ENCODE assay signal across 25 mouse cellular contexts in genomic region chr19:17347852-17348251, GRCm38 (mm10).
"Had no signal": no experiment of that assay in that cellular context is flagged by ENCODE, and none has a peak within 500 bp of the region (broad histone marks: within the 10 kb centered on the region; RNA-seq: fewer than 3 reads in every experiment).

No protein-coding gene starts in this region.

- H3K9me3 ChIP-seq: heart, embryonic 13.5 days; heart, embryonic 15.5 days; hindbrain, embryonic 13.5 days; hindbrain, embryonic 15.5 days; kidney, embryonic 15.5 days; limb, embryonic 10.5 days; limb, embryonic 12.5 days had no signal

- H3K27me3 ChIP-seq: heart, embryonic 13.5 days; heart, embryonic 15.5 days; hindbrain, embryonic 13.5 days; hindbrain, embryonic 15.5 days; kidney, embryonic 15.5 days; limb, embryonic 12.5 days had no signal

- H3K9ac ChIP-seq: heart, embryonic 13.5 days; heart, embryonic 15.5 days; hindbrain, embryonic 13.5 days; hindbrain, embryonic 15.5 days; kidney, embryonic 15.5 days; limb, embryonic 12.5 days had no signal

- H3K27ac ChIP-seq: gastrocnemius, adult 2 months; heart, adult 2 months; heart, embryonic 13.5 days; heart, embryonic 15.5 days; hindbrain, embryonic 13.5 days; hindbrain, embryonic 15.5 days; hindbrain, postnatal 0 days; kidney, embryonic 15.5 days; kidney, postnatal 0 days; limb, embryonic 10.5 days; limb, embryonic 12.5 days had no signal

- DNase-seq: gastrocnemius, adult 2 months; gastrocnemius, postnatal 10 days; gastrocnemius, postnatal 25 days; heart, adult 2 months; heart, postnatal 14 days; heart, postnatal 36 days; kidney, adult 11 months; kidney, adult 2 months; kidney, adult 9 months; kidney, postnatal 14 days; kidney, postnatal 36 days; layer of hippocampus, adult 9-11 months; layer of hippocampus, postnatal 36 days; liver had no signal

- H3K4me3 ChIP-seq: gastrocnemius, adult 2 months; heart, adult 2 months; heart, embryonic 13.5 days; heart, embryonic 15.5 days; hindbrain, embryonic 13.5 days; hindbrain, embryonic 15.5 days; kidney, embryonic 15.5 days; limb, embryonic 10.5 days; limb, embryonic 12.5 days had no signal

- H3K36me3 ChIP-seq: heart, embryonic 13.5 days; heart, embryonic 15.5 days; hindbrain, embryonic 13.5 days; hindbrain, embryonic 15.5 days; kidney, embryonic 15.5 days; limb, embryonic 10.5 days; limb, embryonic 12.5 days had no signal

- H3K4me1 ChIP-seq: hindbrain, embryonic 13.5 days; hindbrain, embryonic 15.5 days; kidney, embryonic 15.5 days; limb, embryonic 10.5 days had no signal

- ATAC-seq: hindbrain, postnatal 0 days; intestine, embryonic 16.5 days had no signal

- H3K4me2 ChIP-seq: heart, embryonic 11.5 days; heart, embryonic 15.5 days; hindbrain, embryonic 13.5 days; hindbrain, embryonic 15.5 days; kidney, embryonic 15.5 days; limb, embryonic 12.5 days had no signal
